Mouse (Mus musculus): ENCODE data around the gene Anxa8.
A peak's percentile ranks its signal among the peaks of the same experiment; 100 is the strongest.

The Anxa8 gene

GRCm38 (mm10) chr14:34085731-34086130 lies at the start of gene Anxa8:
Gene Anxa8 (plus strand): TSS chr14:34085981.
- no peak for DNase-seq

- DNase-seq, result no peak
Observed at GRCm38 (mm10) chr14:34041241-34041640, 44.5 kb upstream of the Anxa8 start.

- no peak for DNase-seq
Observed at GRCm38 (mm10) chr14:34043341-34043740, 42.4 kb upstream of the Anxa8 start.

GRCm38 (mm10) chr14:34050101-34050779 lies 35.5 kb upstream of the Anxa8 start:
- no peak for DNase-seq

- DNase-seq, result no peak
Observed at GRCm38 (mm10) chr14:34052516-34052915, 33.3 kb upstream of the Anxa8 start, which contains the start of gene Antxrl. Gene Antxrl (plus strand): TSS chr14:34052707.

GRCm38 (mm10) chr14:34071665-34072064 lies 14.1 kb upstream of the Anxa8 start:
- no peak for DNase-seq

GRCm38 (mm10) chr14:34075346-34075745 lies 10.4 kb upstream of the Anxa8 start:
- DNase-seq, result no peak

GRCm38 (mm10) chr14:34077222-34077621 lies 8.6 kb upstream of the Anxa8 start:
- DNase-seq, result no peak

GRCm38 (mm10) chr14:34078293-34078692 lies 7.5 kb upstream of the Anxa8 start:
- no peak for DNase-seq

GRCm38 (mm10) chr14:34080321-34080997 lies 5.3 kb upstream of the Anxa8 start:
- DNase-seq, result peak; percentile 74

- no peak for DNase-seq
Observed at GRCm38 (mm10) chr14:34086806-34087205, 1.0 kb downstream of the Anxa8 start.

- no peak for DNase-seq
Observed at GRCm38 (mm10) chr14:34087856-34088398, 2.1 kb downstream of the Anxa8 start.

GRCm38 (mm10) chr14:34089796-34090195 lies 4.0 kb downstream of the Anxa8 start:
- DNase-seq, result no peak

GRCm38 (mm10) chr14:34091475-34091874 lies 5.7 kb downstream of the Anxa8 start:
- no peak for DNase-seq

- DNase-seq, result no peak
Observed at GRCm38 (mm10) chr14:34092856-34093255, 7.1 kb downstream of the Anxa8 start.

- DNase-seq, result no peak
Observed at GRCm38 (mm10) chr14:34096161-34096560, 10.4 kb downstream of the Anxa8 start.

GRCm38 (mm10) chr14:34102601-34103000 lies 16.8 kb downstream of the Anxa8 start, which contains the start of gene A630023A22Rik:
Gene A630023A22Rik (minus strand): TSS chr14:34102754.
- DNase-seq, result no peak

- DNase-seq, result no peak
Observed at GRCm38 (mm10) chr14:34103855-34104254, 18.1 kb downstream of the Anxa8 start.

GRCm38 (mm10) chr14:34104892-34105291 lies 19.1 kb downstream of the Anxa8 start:
- DNase-seq, result peak; percentile 44

- peak; percentile 73 for DNase-seq
Observed at GRCm38 (mm10) chr14:34106389-34107062, 20.7 kb downstream of the Anxa8 start.

- no peak for DNase-seq
Observed at GRCm38 (mm10) chr14:34107594-34107993, 21.8 kb downstream of the Anxa8 start.

- DNase-seq, result no peak
Observed at GRCm38 (mm10) chr14:34114311-34114710, 28.5 kb downstream of the Anxa8 start.

GRCm38 (mm10) chr14:34119046-34119723 lies 33.4 kb downstream of the Anxa8 start:
- no peak for DNase-seq

Measured in thymus, postnatal 4 days (tissue).